Mouse (Mus musculus) olfactory bulb, adult 2 months (tissue): ENCODE measurements around the gene Gps2.

Experiments
- CTCF ChIP-seq: fragments of 200-500 bp; IDR thresholded peaks from 2 replicates; pipeline ENCODE4 v1.5.1; 2012; ENCODE audit warnings: low read depth, mild to moderate bottlenecking, low read length, moderate library complexity; ENCODE audit not compliant: insufficient read depth
- POLR2A ChIP-seq: fragments of 200-500 bp; IDR thresholded peaks from 2 replicates; pipeline ENCODE4 v1.6.1; 2012; ENCODE audit warnings: mild to moderate bottlenecking, low read depth, low read length, moderate library complexity; ENCODE audit not compliant: insufficient read depth

- TF ChIP-seq POLR2A (no peak), CTCF (no peak)
These were observed 48.2 kb downstream of the Gps2 start for GRCm38 (mm10) chr11:69961841-69962240.
